Mouse (Mus musculus) liver, postnatal 0 days (tissue): ENCODE measurements around the gene Flnb. TPM values are rescaled to one million over a fixed set of nuclear protein-coding genes. Genes with fewer than 3 reads are reported as not detected.

Experiments used
- ATAC-seq: fragments of 200-750 bp; cut with Nextera tagmentation; 2 replicates; pipeline ENCODE4 v1.8.0; 2017; ENCODE audit warnings: mild to moderate bottlenecking, moderate library complexity
- DNase-seq: peaks from one replicate; pipeline ENCODE4 v3.0.0-alpha.2; 2016
- H3K27ac ChIP-seq: fragments of 300-500 bp; sonication (generic); 2 replicates; pipeline ENCODE4 v1.5.1; 2014; ENCODE audit warnings: antibody characterized with exemption, moderate library complexity, mild to moderate bottlenecking, low read depth
- H3K27me3 ChIP-seq: fragments of 300-500 bp; sonication (generic); 2 replicates; pipeline ENCODE4 v1.6.1; 2014; ENCODE audit warnings: low read length, control low read depth, mixed read lengths; ENCODE audit not compliant: insufficient read depth
- H3K36me3 ChIP-seq: fragments of 300-500 bp; sonication (generic); replicated peaks from 2 replicates; pipeline ENCODE4 v1.6.1; 2014; ENCODE audit warnings: mild to moderate bottlenecking, control low read depth, low read length, moderate library complexity, mixed read lengths; ENCODE audit not compliant: insufficient read depth
- H3K4me1 ChIP-seq: fragments of 300-500 bp; sonication (generic); 2 replicates; pipeline ENCODE4 v1.6.1; 2014; ENCODE audit warnings: antibody characterized with exemption, mild to moderate bottlenecking, control low read depth; ENCODE audit not compliant: insufficient read depth
- H3K4me2 ChIP-seq: fragments of 300-500 bp; sonication (generic); 2 replicates; pipeline ENCODE4 v1.6.1; 2014; ENCODE audit warnings: low read depth, mild to moderate bottlenecking, low read length, moderate library complexity, mixed read lengths
- H3K4me3 ChIP-seq: fragments of 300-500 bp; sonication (generic); 2 replicates; pipeline ENCODE4 v1.5.1; 2014; ENCODE audit warnings: low read depth, low read length
- H3K9ac ChIP-seq: fragments of 300-500 bp; sonication (generic); replicated peaks from 2 replicates; pipeline ENCODE4 v1.6.1; 2014; ENCODE audit warnings: mild to moderate bottlenecking, moderate library complexity
- H3K9me3 ChIP-seq: fragments of 300-500 bp; sonication (generic); 2 replicates; pipeline ENCODE4 v1.6.1; 2016; ENCODE audit warnings: mild to moderate bottlenecking, control low read depth, low read length, mixed read lengths
- CTCF ChIP-seq: sonication (generic); IDR thresholded peaks from 2 replicates; pipeline ENCODE4 v1.5.1; 2016; ENCODE audit warnings: antibody characterized with exemption, low read depth
- EP300 ChIP-seq: IDR thresholded peaks from 2 replicates; pipeline ENCODE4 v1.6.1; 2016; ENCODE audit warnings: antibody characterized with exemption, low read depth, mild to moderate bottlenecking
- WGBS: fragments of 180-500 bp; shearing (Covaris S2); extraction: QIAGEN DNeasy Blood & Tissue Kit; methylation state at CpG from one replicate; pipeline ENCODE4 v1.1.7; 2014; ENCODE audit not compliant: insufficient replicate concordance; 5-methylcytosine and 5-hydroxymethylcytosine counted together
- polyA plus RNA-seq: library from polyadenylated mRNA; unstranded; fragments of >200 nt; fragmentation: Nextera tagmentation; extraction: Ambion mirVana; gene quantifications from 2 replicates; pipeline ENCODE4 v1.2.1, GENCODE M21; 2015

Flnb gene
- polyA plus RNA-seq, 1 experiment from 2014 or later, result 2.9 TPM

DNA sequence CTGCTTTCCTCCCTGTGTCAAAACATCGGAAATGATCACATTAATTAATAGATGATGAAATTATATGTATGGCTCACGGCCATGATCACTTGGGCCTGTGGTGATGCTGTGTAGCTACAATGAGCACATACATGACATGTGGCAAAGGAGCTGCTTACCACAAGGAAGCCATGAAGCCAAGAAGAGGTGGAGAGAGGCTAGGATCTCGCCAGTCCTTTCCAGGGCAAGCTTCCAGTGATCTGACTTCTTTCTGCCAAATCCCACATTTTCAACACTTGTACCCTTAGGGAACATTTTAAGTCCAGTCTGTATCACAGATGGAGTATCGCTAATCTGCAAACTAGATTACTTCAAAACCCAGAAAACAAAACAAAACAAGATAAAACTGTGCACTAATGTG lies 67.1 kb downstream of the Flnb start:
- 86% methylated on average over 4 of the region's 4 CpGs for WGBS
- H3K9me3 ChIP-seq, result no peaks in the 10 kb centered on the region
- TF ChIP-seq CTCF, result no peak
- TF ChIP-seq EP300, result no peak
- H3K4me2 ChIP-seq, result no peak overlapping the region
- peaks cover 36% of the 10 kb centered on the region for H3K36me3 ChIP-seq
- no peak overlapping the region for H3K9ac ChIP-seq
- H3K4me1 ChIP-seq, result 0 out of 2 replicates have a peak, but pooled peaks cover 6% of the 10 kb centered on the region
- H3K27me3 ChIP-seq, result no peaks in the 10 kb centered on the region
- no peak overlapping the region for H3K4me3 ChIP-seq
- no peak overlapping the region for H3K27ac ChIP-seq
- DNase-seq (no peak), ATAC-seq (no peak)

DNA sequence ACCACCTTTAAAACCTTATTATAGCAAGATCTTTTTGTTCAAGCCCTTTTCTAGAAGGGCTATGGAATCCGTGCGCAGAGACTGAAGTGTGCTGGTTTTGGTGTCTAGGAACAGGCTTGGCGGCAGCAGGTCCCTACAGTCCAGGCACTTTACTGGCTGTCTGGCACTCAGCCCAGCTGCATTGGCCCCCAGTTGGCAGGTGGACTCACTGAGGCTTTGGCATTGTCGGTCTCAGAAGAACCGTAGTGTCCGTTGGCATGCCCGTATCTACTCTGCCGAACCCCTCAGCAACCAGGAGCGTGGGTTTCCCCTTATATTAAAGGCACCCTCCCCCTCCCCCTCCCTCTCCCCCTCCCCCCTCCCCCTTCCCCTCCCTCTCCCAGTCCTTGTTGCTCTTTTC lies 67.8 kb downstream of the Flnb start:
- ATAC-seq (no peak), DNase-seq (no peak)
- H3K4me1 ChIP-seq, result 0 out of 2 replicates have a peak, but pooled peaks cover 6% of the 10 kb centered on the region
- H3K4me3 ChIP-seq, result no peak overlapping the region
- peaks cover 36% of the 10 kb centered on the region for H3K36me3 ChIP-seq
- H3K9ac ChIP-seq, result no peak overlapping the region
- no peaks in the 10 kb centered on the region for H3K9me3 ChIP-seq
- H3K27ac ChIP-seq, result no peak overlapping the region
- H3K4me2 ChIP-seq, result no peak overlapping the region
- no peaks in the 10 kb centered on the region for H3K27me3 ChIP-seq
- TF ChIP-seq EP300 (no peak), CTCF (no peak)
- 87% methylated on average over 9 of the region's 9 CpGs for WGBS

DNA sequence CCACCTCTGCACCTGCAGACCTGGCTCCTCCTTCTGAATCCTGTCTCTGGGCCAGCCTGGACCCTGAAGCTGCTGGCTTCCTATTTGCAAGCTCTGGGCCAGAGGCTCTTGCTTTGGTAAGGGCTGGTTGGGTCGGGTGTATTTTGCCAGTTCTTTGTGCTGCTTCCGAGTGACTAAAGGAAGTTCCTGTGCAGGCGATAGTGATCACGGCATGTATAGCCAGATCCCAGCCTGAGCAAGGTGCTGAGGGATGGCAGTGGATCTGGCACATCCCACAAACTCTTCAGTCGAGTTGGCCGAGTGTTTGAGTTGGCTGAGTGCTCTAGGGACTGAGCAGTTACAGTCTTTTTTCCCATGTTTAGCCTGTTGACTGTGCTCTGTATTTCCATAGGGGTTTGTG lies 68.3 kb downstream of the Flnb start:
- Histone ChIP-seq H3K4me1 (0 out of 2 replicates have a peak, but pooled peaks cover 6% of the 10 kb centered on the region), H3K27ac (no peak overlapping the region), H3K36me3 (peaks cover 36% of the 10 kb centered on the region), H3K9ac (no peak overlapping the region), H3K4me2 (no peak overlapping the region), H3K9me3 (no peaks in the 10 kb centered on the region), H3K4me3 (no peak overlapping the region), H3K27me3 (no peaks in the 10 kb centered on the region)
- ATAC-seq, result no peak
- 76% methylated on average over 6 of the region's 6 CpGs for WGBS
- no peak for TF ChIP-seq CTCF
- no peak for TF ChIP-seq EP300
- no peak for DNase-seq

DNA sequence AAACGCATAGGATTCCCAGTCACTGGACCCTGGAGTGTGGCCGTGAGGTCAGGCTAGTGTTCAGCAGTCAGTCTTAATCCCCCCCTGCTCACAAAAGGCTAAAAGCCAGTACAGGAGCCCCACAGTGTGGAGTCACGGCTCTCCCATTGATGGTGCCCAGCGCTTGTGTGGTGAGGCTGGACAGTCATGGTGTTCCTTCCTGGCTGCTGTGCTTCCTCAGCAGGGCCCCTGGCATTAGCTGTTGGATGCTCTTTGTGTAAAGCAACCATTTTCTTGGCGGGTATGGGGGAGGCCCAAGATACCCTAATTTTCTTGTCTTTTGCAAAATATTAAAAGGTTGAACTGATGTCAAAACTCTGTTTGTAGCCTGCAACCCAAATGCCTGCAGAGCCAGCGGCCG lies 69.4 kb downstream of the Flnb start:
- TF ChIP-seq EP300, result no peak
- TF ChIP-seq CTCF, result no peak
- 83% methylated on average over 7 of the region's 7 CpGs for WGBS
- ATAC-seq (no peak), DNase-seq (no peak)
- Histone ChIP-seq H3K4me1 (0 out of 2 replicates have a peak, but pooled peaks cover 6% of the 10 kb centered on the region), H3K4me2 (no peak overlapping the region), H3K36me3 (peaks cover 38% of the 10 kb centered on the region), H3K9me3 (no peaks in the 10 kb centered on the region), H3K27ac (no peak overlapping the region), H3K4me3 (no peak overlapping the region), H3K27me3 (no peaks in the 10 kb centered on the region), H3K9ac (no peak overlapping the region)

DNA sequence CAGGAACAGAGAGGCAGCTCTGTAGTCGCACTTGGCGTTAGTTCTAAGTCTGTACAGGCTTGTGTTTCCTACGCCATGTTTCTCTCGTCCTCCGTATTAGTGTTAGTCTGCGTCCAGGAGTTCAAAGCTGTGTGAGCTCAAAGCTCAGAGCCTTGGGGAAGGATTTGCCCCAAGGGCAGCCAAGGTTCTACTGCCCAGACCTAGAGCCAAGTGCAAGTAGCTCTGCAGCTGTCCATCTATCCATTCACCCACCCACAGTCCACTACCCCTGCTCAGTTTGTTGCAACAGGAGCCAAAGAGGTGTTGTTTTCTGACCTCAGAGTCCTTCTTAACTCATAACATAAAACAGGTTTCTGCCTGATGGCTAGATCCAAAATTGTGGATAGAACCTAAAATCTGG lies 70.5 kb downstream of the Flnb start:
- Histone ChIP-seq H3K9ac (no peak overlapping the region), H3K4me2 (no peak overlapping the region), H3K27me3 (no peaks in the 10 kb centered on the region), H3K4me1 (0 out of 2 replicates have a peak, but pooled peaks cover 6% of the 10 kb centered on the region), H3K36me3 (peaks cover 39% of the 10 kb centered on the region), H3K27ac (no peak overlapping the region), H3K9me3 (no peaks in the 10 kb centered on the region), H3K4me3 (no peak overlapping the region)
- WGBS, result 84% methylated on average over 6 of the region's 6 CpGs
- TF ChIP-seq EP300 (no peak), CTCF (no peak)
- no peak for DNase-seq
- no peak for ATAC-seq

DNA sequence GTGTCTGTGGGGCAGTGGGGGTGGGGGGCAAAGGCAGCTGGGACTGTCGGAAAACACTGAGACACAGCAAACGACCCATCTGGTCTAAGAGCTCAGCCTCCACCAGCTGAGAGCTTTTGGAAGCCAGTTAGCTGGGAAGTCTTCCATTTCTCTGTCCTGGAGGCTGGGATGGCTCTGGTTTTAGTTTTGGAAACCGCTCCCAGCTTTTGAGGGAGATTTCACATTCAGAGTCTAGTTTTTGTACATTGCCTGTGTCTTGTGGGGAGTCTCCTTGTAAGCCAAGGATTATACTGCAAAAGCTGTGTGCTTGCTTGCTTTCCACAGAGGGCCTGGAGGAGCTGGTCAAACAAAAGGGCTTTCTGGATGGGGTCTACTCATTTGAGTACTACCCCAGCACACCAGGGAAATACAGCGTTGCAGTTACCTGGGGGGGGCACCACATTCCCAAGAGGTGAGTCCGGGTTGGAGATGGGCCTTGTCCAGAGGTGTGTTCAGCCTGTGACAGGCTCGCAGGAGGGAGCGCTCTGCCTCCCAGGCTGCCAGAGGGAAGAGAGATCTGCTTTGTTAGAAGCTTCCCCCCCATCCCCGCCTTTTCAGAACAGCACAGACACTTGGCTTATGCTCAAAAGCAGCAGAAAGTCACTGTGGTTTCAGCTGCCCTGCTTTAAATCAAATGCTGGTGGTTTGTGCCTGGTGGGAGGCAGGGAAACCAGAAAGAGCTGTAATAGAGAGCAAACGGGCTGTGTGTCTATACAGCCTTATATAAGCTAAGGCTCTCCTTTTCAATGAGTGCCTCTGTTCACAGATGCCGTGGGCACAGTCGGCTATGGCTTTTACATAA lies 71.3 kb downstream of the Flnb start:
- Histone ChIP-seq H3K36me3 (peaks cover 37% of the 10 kb centered on the region), H3K9me3 (no peaks in the 10 kb centered on the region), H3K4me1 (0 out of 2 replicates have a peak, but pooled peaks cover 6% of the 10 kb centered on the region), H3K4me3 (no peak overlapping the region), H3K9ac (no peak overlapping the region), H3K27me3 (no peaks in the 10 kb centered on the region), H3K4me2 (peak overlapping the region; percentile 47), H3K27ac (no peak overlapping the region; the same call in 1 of the 2 replicates)
- DNase-seq (no peak), ATAC-seq (no peak)
- TF ChIP-seq CTCF (no peak), EP300 (no peak)
- 44% methylated on average over 11 of the region's 11 CpGs for WGBS
